Mouse (Mus musculus): Measurements from ENCODE around the gene Rrnad1.

GRCm38 (mm10) chr3:87903821-87904220 is 26.7 kb downstream of the Rrnad1 start:
- TF ChIP-seq POLR2A (IDR thresholded peaks at IDR 0.05; ENCODE audit: borderline replicate concordance, extremely low read depth, insufficient read depth, insufficient read length, poor library complexity, severe bottlenecking) (no peak), CTCF (IDR thresholded peaks at IDR 0.05; ENCODE audit: borderline replicate concordance, extremely low read depth, insufficient read depth, insufficient read length) (no peak)

All from brain, embryonic 14.5 days (tissue).